Comparison of ENCODE assay signal across 8 mouse cellular contexts in the genomic region with DNA sequence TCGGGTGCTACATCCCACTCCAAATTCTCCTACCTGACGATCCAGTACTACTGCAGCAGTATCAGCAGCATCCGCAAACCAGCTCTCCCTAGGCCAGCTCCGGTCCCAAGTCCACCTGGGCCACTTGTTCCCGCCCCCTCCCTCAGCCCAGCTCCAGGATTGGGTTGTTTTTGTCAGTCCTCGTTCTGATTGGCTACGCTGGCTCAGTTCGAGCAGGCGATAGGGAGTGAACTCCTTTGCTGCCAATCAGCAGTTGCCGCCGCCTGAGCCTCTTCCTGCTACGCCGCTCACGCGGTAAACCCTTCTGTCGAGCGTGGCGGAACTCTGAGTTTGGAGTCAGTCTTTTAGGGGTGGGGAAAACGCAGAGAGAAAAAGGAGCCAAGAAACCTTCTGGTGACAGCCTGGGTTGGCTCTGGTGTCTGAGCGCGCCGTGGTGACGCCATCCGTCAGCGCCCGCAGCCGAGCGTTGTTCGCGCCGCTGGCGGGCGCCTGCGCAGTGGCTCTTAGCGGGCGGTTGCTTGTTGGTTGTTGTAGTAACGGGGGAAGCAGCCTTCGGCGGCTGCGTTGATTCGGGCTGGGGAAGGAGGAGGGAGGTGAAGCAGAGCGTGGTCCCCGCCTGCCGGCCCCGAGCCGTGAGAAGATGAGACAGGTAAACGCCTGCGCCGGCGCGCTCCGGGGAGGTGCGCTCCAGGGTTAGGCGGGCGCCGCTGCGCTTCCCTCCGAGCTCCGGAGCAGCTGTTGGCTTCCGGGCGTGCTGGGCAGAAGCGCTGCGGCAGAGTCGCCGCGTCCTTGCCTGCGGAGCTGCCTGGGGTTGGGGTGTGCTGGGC. TPM values are rescaled to one million over a fixed set of nuclear protein-coding genes. Genes with fewer than 3 reads are reported as not detected.
DNase-seq lines count a peak whose midpoint lies in the region; ATAC-seq and TF ChIP-seq lines count a peak whose summit lies in the region.

TSS of gene Erg28 (minus strand) at position 113 of the 827 bp plus-strand sequence.
TSS of gene Ttll5 (plus strand) at position 222 of the 827 bp plus-strand sequence.

- peak; percentile 93 for ATAC-seq in frontal cortex, adult (ENCODE audit: low TSS enrichment)
- ATAC-seq in lung, postnatal 0 days: peak; percentile 96

- H3K4me3 ChIP-seq in hindbrain, embryonic 10.5 days: peak within 1 kb of the TSS; percentile 88
- peak within 1 kb of the TSS; percentile 71 for H3K4me3 ChIP-seq in lung, postnatal 0 days (ENCODE audit: low read depth, low read length)

- peak; percentile 91 for DNase-seq in MN1 (ENCODE audit: low spot score)
- DNase-seq in cerebellum, adult 9-10 months: peak; percentile 96
- DNase-seq in hindbrain, embryonic 10.5 days (ENCODE audit: low spot score): peak; percentile 97
- DNase-seq in layer of hippocampus, adult 9-11 months: peak; percentile 97
- peak; percentile 97 for DNase-seq in lung, postnatal 0 days (ENCODE audit: low spot score)
- peak; percentile 89 for DNase-seq in ovary, postnatal 14 days (ENCODE audit: low spot score)
- DNase-seq in thymus, postnatal 14 days: peak; percentile 94

- peak within 1 kb of the TSS; percentile 89 for H3K4me2 ChIP-seq in lung, postnatal 0 days (replicated peaks; ENCODE audit: low read depth, low read length)

- H3K9ac ChIP-seq in lung, postnatal 0 days (replicated peaks; ENCODE audit: low read depth): peak within 1 kb of the TSS; percentile 62

- under 1% methylated on average over 67 of the region's 67 CpGs for WGBS in hindbrain, embryonic 10.5 days
- WGBS in lung, postnatal 0 days: under 1% methylated on average over 65 of the region's 67 CpGs

- peaks cover 26% of the 10 kb centered on the region for H3K4me1 ChIP-seq in hindbrain, embryonic 10.5 days (replicated peaks)
- peaks cover 9% of the 10 kb centered on the region; the same call in 1 of the 2 replicates for H3K4me1 ChIP-seq in lung, postnatal 0 days (ENCODE audit: insufficient read depth, low read depth, low read length)

- no peaks in the 10 kb centered on the region for H3K9me3 ChIP-seq in hindbrain, embryonic 10.5 days
- no peaks in the 10 kb centered on the region for H3K9me3 ChIP-seq in lung, postnatal 0 days (ENCODE audit: low read length)

- H3K36me3 ChIP-seq in hindbrain, embryonic 10.5 days: peaks cover 56% of the 10 kb centered on the region
- H3K36me3 ChIP-seq in lung, postnatal 0 days (ENCODE audit: insufficient read depth, low read length): no peaks in the 10 kb centered on the region

- TF ChIP-seq CTCF in lung, postnatal 0 days (IDR thresholded peaks at IDR 0.05): no peak; the same call in none of the 2 replicates

- H3K27me3 ChIP-seq in hindbrain, embryonic 10.5 days (ENCODE audit: insufficient read depth, poor library complexity, severe bottlenecking): no peaks in the 10 kb centered on the region
- no peaks in the 10 kb centered on the region for H3K27me3 ChIP-seq in lung, postnatal 0 days (replicated peaks; ENCODE audit: insufficient read depth, low read length)

- peak within 1 kb of the TSS; percentile 96 for H3K27ac ChIP-seq in hindbrain, embryonic 10.5 days
- H3K27ac ChIP-seq in lung, postnatal 0 days (ENCODE audit: low read length): peak within 1 kb of the TSS; percentile 97

- peak; percentile 40; the same call in 1 of the 2 replicates for TF ChIP-seq EP300 in lung, postnatal 0 days (IDR thresholded peaks at IDR 0.05)

RNA-seq across cellular contexts. Expression of gene Erg28, which starts in this region (rescaled TPM):
- 108 and 120 TPM in 2 replicates for polyA plus RNA-seq in hindbrain, embryonic 10.5 days (2016; fragmentation: Nextera tagmentation; extraction: Ambion mirVana)
- 76.5 and 80.8 TPM in 2 replicates for polyA plus RNA-seq in lung, postnatal 0 days (2015; fragmentation: Nextera tagmentation; extraction: Ambion mirVana)

RNA-seq across cellular contexts. Expression of gene Ttll5, which starts in this region (rescaled TPM):
- 18.0 and 18.3 TPM in 2 replicates for polyA plus RNA-seq in hindbrain, embryonic 10.5 days (2016; fragmentation: Nextera tagmentation; extraction: Ambion mirVana)
- polyA plus RNA-seq in lung, postnatal 0 days (2015; fragmentation: Nextera tagmentation; extraction: Ambion mirVana): 4.9 and 6.4 TPM in 2 replicates

Comparison
In these comparisons a context has a peak if more than half of its experiments do, and no peak if none do; other contexts are left out.
1. Peak in every context shown above with its lines: DNase-seq, ATAC-seq, H3K4me3 ChIP-seq and H3K27ac ChIP-seq.